Mouse (Mus musculus): Measurements from ENCODE around the gene Wdr25. TPM values are rescaled to one million over a fixed set of nuclear protein-coding genes. Genes with fewer than 3 reads are reported as not detected.

Gene Wdr25
- polyA plus RNA-seq, 1 experiment from 2014 or later = 3.7 TPM

DNA sequence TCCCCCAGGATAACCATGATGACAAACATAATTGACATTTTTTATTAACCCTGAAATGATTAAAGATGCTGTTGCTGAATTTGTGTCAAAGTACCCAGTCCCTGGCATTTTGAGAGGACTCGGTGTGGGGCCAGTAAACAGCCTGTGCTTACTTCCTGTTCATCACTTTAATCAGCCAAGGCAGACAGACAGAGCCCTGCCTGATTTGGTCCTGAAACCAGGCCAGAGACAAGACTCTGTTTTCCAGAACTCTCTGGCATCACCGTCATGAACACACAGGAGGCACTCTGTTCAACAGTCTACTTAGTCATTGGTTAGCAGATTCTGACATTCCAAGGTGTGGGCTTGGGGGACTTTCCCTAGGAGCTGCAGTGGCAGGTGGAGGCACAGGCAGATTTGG is 61.0 kb downstream of the Wdr25 start:
- Histone ChIP-seq H3K4me3 (ENCODE audit: low read depth, low read length) (no peak overlapping the region), H3K27ac (ENCODE audit: low read depth, low read length) (no peak overlapping the region), H3K27me3 (replicated peaks; ENCODE audit: control insufficient read depth, insufficient read depth, low read length) (no peaks in the 10 kb centered on the region; the same call in 1 of the 2 replicates), H3K9ac (ENCODE audit: low read length) (no peak overlapping the region), H3K36me3 (ENCODE audit: control insufficient read depth, insufficient read depth, low read length) (no peaks in the 10 kb centered on the region), H3K4me1 (ENCODE audit: control insufficient read depth, insufficient read depth, low read length) (peaks cover 47% of the 10 kb centered on the region), H3K4me2 (ENCODE audit: low read length) (no peak overlapping the region), H3K9me3 (replicated peaks; ENCODE audit: control insufficient read depth, low read length) (no peaks in the 10 kb centered on the region)
- ATAC-seq (no peak), DNase-seq (ENCODE audit: low spot score) (no peak)
- WGBS = 16% methylated on average over 2 of the region's 2 CpGs

DNA sequence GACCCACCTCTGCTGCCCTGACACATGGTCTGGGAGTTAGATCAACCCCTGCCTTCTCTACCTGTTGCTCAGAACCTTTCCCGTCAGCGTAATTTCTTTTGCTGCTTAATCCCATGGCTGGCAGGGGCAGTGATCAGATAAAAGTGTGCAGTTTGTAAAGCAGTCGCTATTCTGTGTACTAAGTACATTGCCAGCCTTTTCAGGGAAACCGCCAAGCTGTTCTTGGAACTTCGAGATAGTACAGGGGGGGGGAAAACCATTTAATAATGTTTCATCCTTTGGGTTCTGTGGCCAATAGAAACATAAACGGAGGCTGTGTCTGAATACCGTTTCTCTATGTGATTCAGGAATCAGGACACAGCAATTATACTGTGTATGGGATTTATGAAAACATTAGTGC is 65.1 kb downstream of the Wdr25 start:
- peak overlapping the region; percentile 51 for H3K4me2 ChIP-seq (ENCODE audit: low read length)
- peaks cover 53% of the 10 kb centered on the region for H3K4me1 ChIP-seq (ENCODE audit: control insufficient read depth, insufficient read depth, low read length)
- peaks cover 3% of the 10 kb centered on the region; the same call in 1 of the 2 replicates for H3K27me3 ChIP-seq (replicated peaks; ENCODE audit: control insufficient read depth, insufficient read depth, low read length)
- ATAC-seq (no peak), DNase-seq (ENCODE audit: low spot score) (no peak)
- H3K4me3 ChIP-seq (ENCODE audit: low read depth, low read length) = no peak overlapping the region
- no peaks in the 10 kb centered on the region for H3K9me3 ChIP-seq (replicated peaks; ENCODE audit: control insufficient read depth, low read length)
- no peaks in the 10 kb centered on the region for H3K36me3 ChIP-seq (ENCODE audit: control insufficient read depth, insufficient read depth, low read length)
- H3K27ac ChIP-seq (ENCODE audit: low read depth, low read length) = 0 out of 2 replicates have a peak overlapping the region, but pooled peaks have one; percentile 52
- H3K9ac ChIP-seq (ENCODE audit: low read length) = peak overlapping the region; percentile 35; the same call in 1 of the 2 replicates
- 17% methylated on average over 7 of the region's 7 CpGs for WGBS

DNA sequence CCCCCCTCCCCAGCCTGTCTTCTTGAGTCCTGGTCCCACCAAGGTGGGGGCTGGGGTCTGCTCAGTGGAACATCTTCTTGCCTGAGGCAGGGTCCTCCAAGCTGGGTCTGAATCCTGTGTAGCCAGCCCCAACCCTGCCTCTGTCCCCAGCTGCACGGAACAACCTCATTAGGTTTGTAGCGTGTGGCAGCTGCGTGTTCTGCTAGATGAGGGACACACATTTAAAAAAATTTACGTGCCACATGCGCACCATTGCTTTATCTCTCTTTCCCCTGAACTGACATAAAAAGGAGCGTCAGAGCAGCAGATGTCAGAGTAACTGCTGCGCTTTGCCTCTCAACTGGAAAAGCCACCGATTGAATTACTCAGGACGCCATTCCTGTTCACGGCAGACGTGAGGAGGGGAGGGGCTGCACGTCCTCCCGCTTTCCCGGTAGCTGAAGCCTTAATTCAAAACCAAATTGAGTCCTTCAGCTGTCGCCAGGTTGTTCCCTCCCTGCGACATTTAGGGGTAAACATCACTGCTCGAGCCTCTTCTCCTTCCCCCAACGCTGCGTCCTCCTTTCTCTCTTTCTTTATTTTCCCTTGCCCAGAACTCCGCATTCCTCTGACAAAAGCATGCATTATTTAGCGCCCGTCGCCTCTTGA is 65.7 kb downstream of the Wdr25 start:
- Histone ChIP-seq H3K4me2 (ENCODE audit: low read length) (peak overlapping the region; percentile 51), H3K4me1 (ENCODE audit: control insufficient read depth, insufficient read depth, low read length) (peaks cover 47% of the 10 kb centered on the region), H3K4me3 (ENCODE audit: low read depth, low read length) (peak overlapping the region; percentile 19), H3K27ac (ENCODE audit: low read depth, low read length) (peak overlapping the region; percentile 52; the same call in 1 of the 2 replicates), H3K36me3 (ENCODE audit: control insufficient read depth, insufficient read depth, low read length) (no peaks in the 10 kb centered on the region), H3K9me3 (replicated peaks; ENCODE audit: control insufficient read depth, low read length) (no peaks in the 10 kb centered on the region), H3K9ac (ENCODE audit: low read length) (peak overlapping the region; percentile 35; the same call in 1 of the 2 replicates), H3K27me3 (replicated peaks; ENCODE audit: control insufficient read depth, insufficient read depth, low read length) (peaks cover 3% of the 10 kb centered on the region; the same call in 1 of the 2 replicates)
- DNase-seq (ENCODE audit: low spot score) (peak; percentile 89), ATAC-seq (peak; percentile 69)
- WGBS = 0% methylated on average over 23 of the region's 23 CpGs

DNA sequence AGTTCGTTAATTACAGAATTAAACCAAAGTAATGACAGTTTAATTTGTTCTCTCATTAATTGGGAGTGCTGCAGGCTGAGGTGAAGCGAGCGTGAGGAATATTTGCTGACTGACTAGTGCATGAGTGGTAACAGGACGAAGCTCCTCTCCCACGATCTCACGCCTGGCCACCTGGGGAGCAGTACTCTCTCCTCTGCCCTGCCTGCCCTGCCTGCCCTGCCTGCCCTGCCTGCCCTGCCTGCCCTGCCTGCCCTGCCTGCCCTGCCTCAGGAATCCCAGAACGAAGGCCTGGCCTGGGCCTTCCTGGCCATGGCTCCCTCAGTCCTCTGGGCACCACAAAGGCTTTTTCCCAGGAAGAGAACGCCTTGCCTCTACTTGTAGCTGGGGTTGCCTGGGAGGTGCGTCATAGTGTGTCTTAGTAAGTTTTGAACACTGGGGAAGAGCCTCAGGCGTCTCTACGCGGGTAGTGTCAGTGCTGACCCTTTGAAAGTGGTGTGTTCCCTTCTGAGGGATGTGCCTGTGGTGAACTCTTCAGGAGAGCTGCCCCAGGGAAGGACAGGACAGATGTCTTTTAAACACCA is 66.3 kb downstream of the Wdr25 start:
- no peaks in the 10 kb centered on the region for H3K9me3 ChIP-seq (replicated peaks; ENCODE audit: control insufficient read depth, low read length)
- WGBS = 7% methylated on average over 12 of the region's 12 CpGs
- peak overlapping the region; percentile 51 for H3K4me2 ChIP-seq (ENCODE audit: low read length)
- peak overlapping the region; percentile 79 for H3K27ac ChIP-seq (ENCODE audit: low read depth, low read length)
- H3K4me1 ChIP-seq (ENCODE audit: control insufficient read depth, insufficient read depth, low read length) = peaks cover 42% of the 10 kb centered on the region
- H3K4me3 ChIP-seq (ENCODE audit: low read depth, low read length) = peak overlapping the region; percentile 19
- ATAC-seq (peak; percentile 75), DNase-seq (ENCODE audit: low spot score) (peak; percentile 48)
- no peaks in the 10 kb centered on the region for H3K36me3 ChIP-seq (ENCODE audit: control insufficient read depth, insufficient read depth, low read length)
- H3K27me3 ChIP-seq (replicated peaks; ENCODE audit: control insufficient read depth, insufficient read depth, low read length) = peaks cover 7% of the 10 kb centered on the region; the same call in 1 of the 2 replicates
- peak overlapping the region; percentile 35; the same call in 1 of the 2 replicates for H3K9ac ChIP-seq (ENCODE audit: low read length)

DNA sequence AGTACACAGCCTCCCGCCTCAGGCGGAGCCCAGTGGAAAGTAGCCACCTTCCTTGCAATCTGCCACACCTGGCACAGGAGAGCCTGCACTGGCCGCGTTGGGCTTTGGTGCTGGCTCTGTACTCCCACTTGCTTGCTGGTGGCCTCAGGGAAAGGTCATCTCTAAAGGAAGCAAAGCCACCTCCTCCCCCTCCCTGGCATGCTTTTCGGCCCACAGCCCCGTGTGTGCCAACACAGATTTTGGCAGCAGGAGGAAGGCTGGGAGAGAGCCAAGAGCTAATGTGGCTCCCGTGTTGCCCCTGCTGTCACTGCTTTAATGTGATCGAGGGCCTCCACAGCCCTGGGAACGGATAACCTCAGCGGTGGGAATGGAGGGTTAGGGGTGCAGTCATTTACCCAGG is 66.8 kb downstream of the Wdr25 start:
- peak; percentile 73 for ATAC-seq

DNA sequence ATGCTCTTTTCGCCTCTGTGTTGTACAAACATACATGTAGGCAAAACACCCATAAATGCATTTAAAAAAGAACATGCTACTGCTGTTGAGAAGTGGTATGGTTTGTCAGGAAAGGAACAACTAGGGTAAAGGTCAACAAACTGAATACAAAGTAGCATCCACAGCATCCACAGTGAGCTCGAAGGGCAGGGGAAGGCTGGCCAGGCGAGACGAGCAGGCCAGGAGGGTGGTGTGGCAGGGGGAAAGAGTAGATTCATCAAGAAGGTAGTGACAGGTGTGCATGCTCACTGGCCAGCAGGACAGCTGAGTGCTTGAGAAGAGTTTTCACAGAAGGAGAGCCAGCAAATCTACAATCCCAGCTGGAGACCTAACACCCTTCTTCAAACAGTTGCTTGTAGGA is 74.2 kb downstream of the Wdr25 start:
- 83% methylated on average over 4 of the region's 4 CpGs for WGBS
- no peaks in the 10 kb centered on the region for H3K36me3 ChIP-seq (ENCODE audit: control insufficient read depth, insufficient read depth, low read length)
- H3K4me1 ChIP-seq (ENCODE audit: control insufficient read depth, insufficient read depth, low read length) = peaks cover 5% of the 10 kb centered on the region
- H3K9me3 ChIP-seq (replicated peaks; ENCODE audit: control insufficient read depth, low read length) = no peaks in the 10 kb centered on the region
- H3K27me3 ChIP-seq (replicated peaks; ENCODE audit: control insufficient read depth, insufficient read depth, low read length) = 0 out of 2 replicates have a peak, but pooled peaks cover 7% of the 10 kb centered on the region
- H3K27ac ChIP-seq (ENCODE audit: low read depth, low read length) = no peak overlapping the region
- no peak overlapping the region for H3K4me3 ChIP-seq (ENCODE audit: low read depth, low read length)
- ATAC-seq = no peak
- no peak for DNase-seq (ENCODE audit: low spot score)
- no peak overlapping the region for H3K4me2 ChIP-seq (ENCODE audit: low read length)
- no peak overlapping the region for H3K9ac ChIP-seq (ENCODE audit: low read length)

More for the DNA sequence above, 66.8 kb downstream of the Wdr25 start:
- Histone ChIP-seq H3K27ac (ENCODE audit: low read depth, low read length) (peak overlapping the region; percentile 79), H3K4me1 (ENCODE audit: control insufficient read depth, insufficient read depth, low read length) (peaks cover 42% of the 10 kb centered on the region), H3K27me3 (replicated peaks; ENCODE audit: control insufficient read depth, insufficient read depth, low read length) (peaks cover 7% of the 10 kb centered on the region; the same call in 1 of the 2 replicates), H3K4me2 (ENCODE audit: low read length) (peak overlapping the region; percentile 51), H3K36me3 (ENCODE audit: control insufficient read depth, insufficient read depth, low read length) (no peaks in the 10 kb centered on the region), H3K9me3 (replicated peaks; ENCODE audit: control insufficient read depth, low read length) (no peaks in the 10 kb centered on the region), H3K4me3 (ENCODE audit: low read depth, low read length) (no peak overlapping the region), H3K9ac (ENCODE audit: low read length) (no peak overlapping the region)
- WGBS = 20% methylated on average over 10 of the region's 10 CpGs
- DNase-seq (ENCODE audit: low spot score) = peak; percentile 90

DNA sequence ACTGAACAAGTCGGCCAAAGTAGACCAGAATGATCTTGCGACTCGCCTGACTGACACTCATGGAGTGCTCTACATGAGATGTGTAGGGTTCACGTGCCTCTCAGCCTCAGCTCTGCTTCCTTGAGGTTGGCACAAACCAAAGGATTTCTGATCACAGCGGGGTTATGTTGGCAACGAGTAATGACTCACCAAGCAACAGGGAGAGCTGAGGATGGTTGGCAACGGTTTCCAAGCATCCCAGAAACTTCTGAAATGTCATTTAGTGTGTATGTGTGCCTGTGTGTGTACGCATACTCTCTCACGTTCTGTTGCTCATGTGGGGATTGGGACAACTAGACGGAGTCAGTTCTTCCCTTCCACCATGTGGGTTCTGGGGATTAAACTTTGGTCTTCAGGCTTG is 74.6 kb downstream of the Wdr25 start:
- WGBS = 84% methylated on average over 10 of the region's 10 CpGs
- no peak for ATAC-seq
- 0 out of 2 replicates have a peak, but pooled peaks cover 7% of the 10 kb centered on the region for H3K27me3 ChIP-seq (replicated peaks; ENCODE audit: control insufficient read depth, insufficient read depth, low read length)
- no peaks in the 10 kb centered on the region for H3K36me3 ChIP-seq (ENCODE audit: control insufficient read depth, insufficient read depth, low read length)
- no peak overlapping the region for H3K4me3 ChIP-seq (ENCODE audit: low read depth, low read length)
- no peak overlapping the region for H3K27ac ChIP-seq (ENCODE audit: low read depth, low read length)
- H3K4me1 ChIP-seq (ENCODE audit: control insufficient read depth, insufficient read depth, low read length) = peaks cover 3% of the 10 kb centered on the region; the same call in 1 of the 2 replicates
- no peaks in the 10 kb centered on the region for H3K9me3 ChIP-seq (replicated peaks; ENCODE audit: control insufficient read depth, low read length)
- no peak overlapping the region for H3K9ac ChIP-seq (ENCODE audit: low read length)
- no peak for DNase-seq (ENCODE audit: low spot score)
- no peak overlapping the region for H3K4me2 ChIP-seq (ENCODE audit: low read length)

DNA sequence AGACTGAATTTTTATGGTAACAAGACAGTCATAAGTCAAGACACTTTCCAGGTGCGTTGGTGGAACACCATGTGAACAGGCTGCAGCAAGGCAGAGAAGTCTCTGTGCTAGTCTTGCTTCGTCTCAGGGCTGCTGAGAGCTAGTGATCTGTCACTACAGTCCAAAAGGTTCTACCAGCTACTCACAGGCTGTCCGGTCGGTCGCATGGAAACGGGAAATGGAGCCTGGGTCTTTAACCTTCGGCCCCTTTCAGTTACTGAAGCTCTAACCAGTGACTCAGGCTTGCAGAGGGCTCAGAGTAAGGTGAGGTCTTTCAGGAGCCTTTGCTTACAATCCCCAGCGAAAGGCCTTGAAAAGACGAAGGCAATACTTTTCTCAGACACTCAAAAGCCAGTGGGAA is 78.0 kb downstream of the Wdr25 start:
- Histone ChIP-seq H3K4me3 (ENCODE audit: low read depth, low read length) (no peak overlapping the region), H3K4me1 (ENCODE audit: control insufficient read depth, insufficient read depth, low read length) (no peaks in the 10 kb centered on the region), H3K36me3 (ENCODE audit: control insufficient read depth, insufficient read depth, low read length) (no peaks in the 10 kb centered on the region), H3K27me3 (replicated peaks; ENCODE audit: control insufficient read depth, insufficient read depth, low read length) (0 out of 2 replicates have a peak, but pooled peaks cover 3% of the 10 kb centered on the region), H3K9ac (ENCODE audit: low read length) (no peak overlapping the region), H3K9me3 (replicated peaks; ENCODE audit: control insufficient read depth, low read length) (no peaks in the 10 kb centered on the region), H3K27ac (ENCODE audit: low read depth, low read length) (no peak overlapping the region), H3K4me2 (ENCODE audit: low read length) (no peak overlapping the region)
- WGBS = 91% methylated on average over 9 of the region's 9 CpGs
- no peak for DNase-seq (ENCODE audit: low spot score)
- ATAC-seq = no peak

DNA sequence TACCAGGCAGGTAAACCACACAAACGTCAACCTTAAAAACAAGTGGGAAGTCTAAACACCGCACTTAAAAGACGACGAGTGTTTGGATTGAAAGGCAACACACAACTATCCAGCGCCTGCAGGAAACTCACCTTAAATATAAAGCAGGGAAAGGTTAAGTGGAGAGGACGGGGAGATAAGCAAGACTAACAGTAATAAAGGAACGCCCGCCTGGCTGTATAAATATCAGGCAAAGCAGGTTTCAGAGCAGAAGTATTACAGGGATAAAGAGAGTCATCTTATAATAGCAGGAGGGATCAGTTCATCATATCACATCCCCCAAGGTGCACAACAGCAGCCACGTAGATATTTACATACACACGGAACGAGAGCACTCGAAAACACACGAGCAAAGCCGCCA is 78.8 kb downstream of the Wdr25 start:
- WGBS = 94% methylated on average over 14 of the region's 14 CpGs
- DNase-seq (ENCODE audit: low spot score) (no peak), ATAC-seq (no peak)
- no peaks in the 10 kb centered on the region for H3K4me1 ChIP-seq (ENCODE audit: control insufficient read depth, insufficient read depth, low read length)
- H3K4me3 ChIP-seq (ENCODE audit: low read depth, low read length) = no peak overlapping the region
- 0 out of 2 replicates have a peak, but pooled peaks cover 3% of the 10 kb centered on the region for H3K27me3 ChIP-seq (replicated peaks; ENCODE audit: control insufficient read depth, insufficient read depth, low read length)
- H3K9ac ChIP-seq (ENCODE audit: low read length) = no peak overlapping the region
- no peak overlapping the region for H3K4me2 ChIP-seq (ENCODE audit: low read length)
- no peaks in the 10 kb centered on the region for H3K9me3 ChIP-seq (replicated peaks; ENCODE audit: control insufficient read depth, low read length)
- no peaks in the 10 kb centered on the region for H3K36me3 ChIP-seq (ENCODE audit: control insufficient read depth, insufficient read depth, low read length)
- H3K27ac ChIP-seq (ENCODE audit: low read depth, low read length) = no peak overlapping the region

Measured in forebrain, embryonic 14.5 days (tissue).